Comparison of ENCODE assay signal across 6 mouse cellular contexts in the genomic region with DNA sequence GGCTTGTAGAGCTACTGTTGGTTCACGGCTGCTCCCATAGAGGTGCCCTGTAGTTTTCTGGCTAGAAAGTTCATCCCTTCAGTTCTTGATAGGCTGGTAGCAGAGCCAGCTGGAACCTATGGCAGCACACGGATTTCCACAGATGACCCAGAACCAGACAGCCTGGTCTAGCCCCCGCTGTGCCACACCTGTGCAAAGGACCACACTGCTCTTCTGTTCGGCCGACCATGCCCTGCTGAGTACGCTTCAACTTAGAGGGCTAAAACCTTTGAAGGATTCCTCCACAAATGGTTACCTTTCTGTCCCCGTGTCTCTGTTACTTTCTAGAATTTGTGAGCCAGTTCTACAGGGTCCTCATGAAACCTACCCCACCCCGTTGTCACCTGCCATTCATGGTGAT. TPM values are rescaled to one million over a fixed set of nuclear protein-coding genes. Genes with fewer than 3 reads are reported as not detected.
DNase-seq lines count a peak whose midpoint lies in the region; ATAC-seq and TF ChIP-seq lines count a peak whose summit lies in the region.
"Not testable (repeated sequence)": the region's sequence is repeated elsewhere in the genome, so short reads cannot be mapped to it uniquely, and the experiment has no call there.

No protein-coding gene starts in this region.

- 0 out of 2 replicates have a peak, but pooled peaks have one; percentile 32 for ATAC-seq in cerebellum, adult (ENCODE audit: insufficient number of reproducible peaks, low FRiP score, low TSS enrichment)

- H3K27me3 ChIP-seq in cerebellum, adult 2 months (ENCODE audit: control insufficient read depth, insufficient read depth, low read length), result not testable (repeated sequence)

- not testable (repeated sequence) for TF ChIP-seq CTCF in cerebellum, adult 2 months (IDR thresholded peaks at IDR 0.05; ENCODE audit: borderline replicate concordance, insufficient read depth, low read depth, low read length)

- TF ChIP-seq POLR2A in cerebellum, adult 2 months (IDR thresholded peaks at IDR 0.05; ENCODE audit: borderline replicate concordance, insufficient read depth, low read length), result not testable (repeated sequence)

- WGBS in cerebellum, adult 2 months, result 7% methylated on average over 6 of the region's 8 CpGs

- H3K4me1 ChIP-seq in cerebellum, adult 2 months (ENCODE audit: control insufficient read depth, insufficient read depth, low read length), result peaks cover 19% of the 10 kb centered on the region; the same call in 1 of the 2 replicates

- peak; percentile 70 for DNase-seq in cerebellum, adult 11-12 months
- peak; percentile 49 to 53 for DNase-seq in cerebellum, adult 18-20 months
- DNase-seq in cerebellum, adult 2 months, result peak; percentile 44 to 61
- DNase-seq in cerebellum, adult 9-11 months, result peak; percentile 67
- peak; percentile 55 to 58 for DNase-seq in cerebellum, postnatal 25 days

- H3K4me3 ChIP-seq in cerebellum, adult 2 months (replicated peaks; ENCODE audit: insufficient read depth, low read depth, low read length), result not testable (repeated sequence)

- not testable (repeated sequence) for H3K27ac ChIP-seq in cerebellum, adult 2 months (ENCODE audit: insufficient read depth, low read length)

RNA-seq across cellular contexts. Expression of a gene that starts 1.1 kb away (rescaled TPM):
- polyA plus RNA-seq in cerebellum, adult 2 months (2012; rRNA removed), result 77.3 and 78.6 TPM in 2 replicates

RNA-seq across cellular contexts. Expression of a gene that starts 11.0 kb away (rescaled TPM):
- 254 and 263 TPM in 2 replicates for polyA plus RNA-seq in cerebellum, adult 2 months (2012; rRNA removed)

RNA-seq across cellular contexts. Expression of a gene that starts 17.6 kb away (rescaled TPM):
- polyA plus RNA-seq in cerebellum, adult 2 months (2012; rRNA removed), result 22.3 and 22.7 TPM in 2 replicates

RNA-seq across cellular contexts. Expression of a gene that starts 44.8 kb away (rescaled TPM):
- polyA plus RNA-seq in cerebellum, adult 2 months (2012; rRNA removed), result 79.4 and 80.6 TPM in 2 replicates

RNA-seq across cellular contexts. Expression of a gene that starts 44.9 kb away (rescaled TPM):
- polyA plus RNA-seq in cerebellum, adult 2 months (2012; rRNA removed), result 126 and 133 TPM in 2 replicates
